Mouse (Mus musculus): Measurements from ENCODE around the gene Abcg5.

Gene Abcg5

DNA sequence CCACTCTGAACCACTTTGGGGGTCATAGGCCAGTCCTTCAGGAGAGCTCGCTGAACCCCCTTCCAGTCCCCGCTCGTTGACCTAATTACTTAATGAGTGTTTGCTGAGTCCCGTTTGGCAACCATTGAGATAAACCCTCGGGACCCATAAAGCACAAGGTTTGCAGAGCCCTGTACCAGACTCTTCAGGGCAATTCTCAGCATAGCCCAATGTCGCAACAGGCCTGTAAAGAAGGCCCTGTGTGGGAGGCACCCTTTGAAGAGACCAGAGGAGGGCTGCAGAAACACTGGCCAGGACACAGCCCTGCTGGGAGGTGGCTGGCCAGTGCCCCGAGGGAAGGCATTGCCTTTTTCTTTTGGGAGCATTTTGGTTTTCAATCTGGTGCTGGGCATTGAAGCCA, 70.8 kb downstream of the Abcg5 start:
- no peak for DNase-seq (ENCODE audit: low read depth, low spot score)

DNA sequence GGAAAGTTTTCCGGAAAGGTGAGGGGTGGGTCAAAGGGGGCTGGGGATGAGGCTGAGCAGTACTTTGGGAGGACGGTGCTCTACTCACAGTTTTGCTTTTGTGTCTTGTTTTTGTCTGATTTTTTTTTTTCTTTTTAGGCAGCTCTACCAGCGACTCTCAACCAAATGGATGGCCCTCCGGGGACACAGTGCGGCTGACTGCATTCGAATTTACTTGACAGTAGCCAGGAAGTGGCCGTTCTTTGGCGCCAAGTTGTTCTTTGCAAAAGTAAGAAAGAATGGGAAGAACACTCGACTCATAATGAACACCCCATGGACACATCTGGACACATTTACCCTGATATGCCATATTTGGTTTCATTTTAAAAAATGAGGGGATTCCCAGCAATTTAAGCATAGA, 71.3 kb downstream of the Abcg5 start:
- DNase-seq (ENCODE audit: low read depth, low spot score) = no peak

DNA sequence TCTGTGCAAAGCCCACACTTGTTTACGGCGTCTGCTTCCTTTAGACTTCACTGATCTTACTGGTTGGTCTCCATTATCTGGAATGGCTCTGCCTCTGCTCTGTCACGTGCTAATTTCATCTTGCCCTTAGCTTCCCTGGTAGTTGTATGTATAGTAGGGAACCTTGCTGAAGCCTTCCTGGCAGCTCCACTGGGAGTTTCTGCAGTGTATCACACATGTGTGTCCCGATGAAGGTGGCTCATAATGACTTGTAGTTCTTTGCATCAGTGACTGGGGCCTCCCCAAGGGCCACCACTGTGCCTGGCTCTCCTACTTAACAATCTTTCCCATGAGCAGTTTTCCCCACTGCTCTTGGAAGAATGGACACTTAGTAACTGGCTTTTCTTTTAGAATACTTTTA, 74.2 kb downstream of the Abcg5 start:
- no peak for DNase-seq (ENCODE audit: low read depth, low spot score)

Data from R1 (cell line).